Mouse (Mus musculus) testis, adult 2 months (tissue): Measurements from ENCODE around the gene Gm49405.
"Not testable (repeated sequence)": the region's sequence is repeated elsewhere in the genome, so short reads cannot be mapped to it uniquely, and the experiment has no call there.

ENCODE experiments used
- CTCF ChIP-seq: fragments of 200-500 bp; IDR thresholded peaks from 2 replicates; pipeline ENCODE4 v1.5.1; 2012; ENCODE audit warnings: low read depth, mild to moderate bottlenecking, inconsistent platforms, low read length, moderate library complexity; ENCODE audit not compliant: control insufficient read depth, insufficient read depth, insufficient replicate concordance
- POLR2A ChIP-seq: fragments of 200-500 bp; IDR thresholded peaks from 2 replicates; pipeline ENCODE4 v1.6.1; 2012; ENCODE audit warnings: low read depth, mild to moderate bottlenecking, inconsistent platforms, low read length, moderate library complexity; ENCODE audit not compliant: control insufficient read depth

GRCm38 (mm10) chr19:3974608-3975007, 25.8 kb upstream of the Gm49405 start:
- TF ChIP-seq CTCF, POLR2A: not testable (repeated sequence)
